Mouse (Mus musculus): ENCODE measurements around the gene Ctsl. TPM values are rescaled to one million over a fixed set of nuclear protein-coding genes. Genes with fewer than 3 reads are reported as not detected.

Gene Ctsl
- total RNA-seq, 2 experiments from 2014 or later: 97.8 to 136 TPM

- intact Hi-C loops (cut with DNase I): no loop called here
- DNase-seq: no peak
Measured at GRCm38 (mm10) chr13:64376472-64376871, 5.8 kb upstream of the Ctsl start.

- no peak for DNase-seq
- intact Hi-C loops (cut with DNase I): no loop called here
Measured at GRCm38 (mm10) chr13:64375160-64375559, 4.5 kb upstream of the Ctsl start.

- DNase-seq: peak in 1 of 2 experiments; percentile 36
Measured at GRCm38 (mm10) chr13:64373695-64374094, 3.0 kb upstream of the Ctsl start.

GRCm38 (mm10) chr13:64369805-64370172, 901 bp downstream of the Ctsl start:
- DNase-seq: peak in 1 of 2 experiments; percentile 23
- intact Hi-C loops (cut with DNase I): loop anchor here (1.0 to 5.0 kb wide), 2 partner anchors 52 to 63 kb away; partner anchors contain the start of gene Cdk20

More at GRCm38 (mm10) chr13:64373695-64374094, 3.0 kb upstream of the Ctsl start:
- intact Hi-C loops (cut with DNase I): no loop called here

GRCm38 (mm10) chr13:64368596-64368995, 2.1 kb downstream of the Ctsl start:
- intact Hi-C loops (cut with DNase I): loop anchor here (5.0 kb wide), 1 partner anchor 51 kb away; no protein-coding TSS in a partner anchor
- no peak for DNase-seq

GRCm38 (mm10) chr13:64367615-64368014, 3.1 kb downstream of the Ctsl start:
- DNase-seq: no peak
- intact Hi-C loops (cut with DNase I): loop anchor here (5.0 kb wide), 1 partner anchor 50 kb away; no protein-coding TSS in a partner anchor

- no peak for DNase-seq
- intact Hi-C loops (cut with DNase I): loop anchor here (5.0 kb wide), 1 partner anchor 48 kb away; no protein-coding TSS in a partner anchor
Measured at GRCm38 (mm10) chr13:64365326-64365725, 5.4 kb downstream of the Ctsl start.

GRCm38 (mm10) chr13:64364258-64364657, 6.4 kb downstream of the Ctsl start:
- DNase-seq: no peak

GRCm38 (mm10) chr13:64362139-64362538, 8.6 kb downstream of the Ctsl start:
- intact Hi-C loops (cut with DNase I): no loop called here
- no peak for DNase-seq

More at GRCm38 (mm10) chr13:64364258-64364657, 6.4 kb downstream of the Ctsl start:
- intact Hi-C loops (cut with DNase I): no loop called here

- intact Hi-C loops (cut with DNase I): no loop called here
Measured at GRCm38 (mm10) chr13:64361020-64361419, 9.7 kb downstream of the Ctsl start.

GRCm38 (mm10) chr13:64359702-64360101, 11.0 kb downstream of the Ctsl start:
- DNase-seq: no peak
- intact Hi-C loops (cut with DNase I): no loop called here

More at GRCm38 (mm10) chr13:64361020-64361419, 9.7 kb downstream of the Ctsl start:
- DNase-seq: no peak

GRCm38 (mm10) chr13:64358476-64358875, 12.2 kb downstream of the Ctsl start:
- DNase-seq: no peak
- intact Hi-C loops (cut with DNase I): no loop called here

GRCm38 (mm10) chr13:64357389-64357788, 13.3 kb downstream of the Ctsl start:
- intact Hi-C loops (cut with DNase I): no loop called here
- no peak for DNase-seq

- intact Hi-C loops (cut with DNase I): no loop called here
- DNase-seq: no peak
Measured at GRCm38 (mm10) chr13:64349474-64349873, 21.2 kb downstream of the Ctsl start.

GRCm38 (mm10) chr13:64344082-64344501, 26.6 kb downstream of the Ctsl start:
- intact Hi-C loops (cut with DNase I): no loop called here
- DNase-seq: peak in 1 of 2 experiments; percentile 46

GRCm38 (mm10) chr13:64343598-64343997, 27.1 kb downstream of the Ctsl start:
- DNase-seq: no peak
- intact Hi-C loops (cut with DNase I): no loop called here

GRCm38 (mm10) chr13:64335546-64336132, 35.1 kb downstream of the Ctsl start:
- intact Hi-C loops (cut with DNase I): no loop called here
- DNase-seq: no peak

GRCm38 (mm10) chr13:64333102-64333501, 37.6 kb downstream of the Ctsl start:
- no peak for DNase-seq
- intact Hi-C loops (cut with DNase I): no loop called here

- intact Hi-C loops (cut with DNase I): no loop called here
- no peak for DNase-seq
Measured at GRCm38 (mm10) chr13:64332321-64332720, 38.4 kb downstream of the Ctsl start.

GRCm38 (mm10) chr13:64322561-64323281, 48.0 kb downstream of the Ctsl start:
- intact Hi-C loops (cut with DNase I): no loop called here

GRCm38 (mm10) chr13:64320334-64320733, 50.4 kb downstream of the Ctsl start:
- no peak for DNase-seq
- intact Hi-C loops (cut with DNase I): no loop called here

More at GRCm38 (mm10) chr13:64322561-64323281, 48.0 kb downstream of the Ctsl start:
- DNase-seq: no peak

- DNase-seq: no peak
- intact Hi-C loops (cut with DNase I): loop anchor here (5.0 kb wide), 1 partner anchor 48 kb away; no protein-coding TSS in a partner anchor
Measured at GRCm38 (mm10) chr13:64319782-64320181, 50.9 kb downstream of the Ctsl start.
